Mouse (Mus musculus) heart, embryonic 14.5 days (tissue): Measurements from ENCODE around the gene Tnfaip8l1. TPM values are rescaled to one million over a fixed set of nuclear protein-coding genes. Genes with fewer than 3 reads are reported as not detected.

Experiments
- ATAC-seq: fragments of 200-750 bp; cut with Nextera tagmentation; 2 replicates; pipeline ENCODE4 v1.8.0; 2017; ENCODE audit warnings: low read depth, moderate TSS enrichment; ENCODE audit not compliant: insufficient number of reproducible peaks, insufficient read depth, low FRiP score
- H3K27ac ChIP-seq, 2 experiments: fragments of 200-500 bp in 1 of 2; fragments of 300-500 bp in 1 of 2; sonication (generic) in 1 of 2; replicated peaks in 1 of 2; 2 replicates each; pipeline ENCODE4 v1.5.1; 2012 to 2014; ENCODE audit warnings: low read depth in 2 of 2, low read length in 2 of 2, control low read depth in 1 of 2, mild to moderate bottlenecking in 1 of 2, mixed read lengths in 1 of 2; ENCODE audit not compliant: control insufficient read depth in 1 of 2, insufficient read depth in 1 of 2
- H3K27me3 ChIP-seq: fragments of 300-500 bp; sonication (generic); 2 replicates; pipeline ENCODE4 v1.6.1; 2014; ENCODE audit warnings: mild to moderate bottlenecking, low read length, control low read depth; ENCODE audit not compliant: control insufficient read depth, insufficient read depth
- H3K36me3 ChIP-seq: fragments of 300-500 bp; sonication (generic); 2 replicates; pipeline ENCODE4 v1.6.1; 2014; ENCODE audit warnings: mild to moderate bottlenecking, control low read depth, low read length, mixed read lengths; ENCODE audit not compliant: control insufficient read depth, insufficient read depth
- H3K4me1 ChIP-seq, 2 experiments: fragments of 200-500 bp in 1 of 2; fragments of 300-500 bp in 1 of 2; sonication (generic) in 1 of 2; 2 replicates each; pipeline ENCODE4 v1.6.1; 2012 to 2014; ENCODE audit warnings: low read length in 2 of 2, control low read depth in 1 of 2, mixed read lengths in 1 of 2; ENCODE audit not compliant: control insufficient read depth in 2 of 2, insufficient read depth in 2 of 2
- H3K4me2 ChIP-seq: fragments of 300-500 bp; sonication (generic); 2 replicates; pipeline ENCODE4 v1.6.1; 2014; ENCODE audit warnings: mild to moderate bottlenecking, low read length
- H3K4me3 ChIP-seq, 2 experiments: fragments of 200-500 bp in 1 of 2; fragments of 300-500 bp in 1 of 2; sonication (generic) in 1 of 2; 2 replicates each; pipeline ENCODE4 v1.5.1; 2012 to 2014; ENCODE audit warnings: low read length in 2 of 2, mild to moderate bottlenecking in 2 of 2, control low read depth in 1 of 2, low read depth in 1 of 2, moderate library complexity in 1 of 2; ENCODE audit not compliant: control insufficient read depth in 1 of 2, insufficient read depth in 1 of 2
- H3K9ac ChIP-seq: fragments of 300-500 bp; sonication (generic); 2 replicates; pipeline ENCODE4 v1.6.1; 2014; ENCODE audit warnings: mild to moderate bottlenecking, low read length
- H3K9me3 ChIP-seq: fragments of 300-500 bp; sonication (generic); 2 replicates; pipeline ENCODE4 v1.6.1; 2016; ENCODE audit warnings: low read length, control low read depth; ENCODE audit not compliant: control insufficient read depth
- WGBS: fragments of 180-500 bp; shearing (Covaris S2); extraction: QIAGEN DNeasy Blood & Tissue Kit; methylation state at CpG from one replicate; pipeline ENCODE4 v1.1.7; 2014; 5-methylcytosine and 5-hydroxymethylcytosine counted together
- polyA plus RNA-seq: library from polyadenylated mRNA; unstranded; fragments of >200 nt; fragmentation: Nextera tagmentation; extraction: Ambion mirVana; gene quantifications from 2 replicates; pipeline ENCODE4 v1.2.1, GENCODE M21; 2014

The Tnfaip8l1 gene
- polyA plus RNA-seq, 1 experiment from 2014 or later, result 8.9 TPM

DNA sequence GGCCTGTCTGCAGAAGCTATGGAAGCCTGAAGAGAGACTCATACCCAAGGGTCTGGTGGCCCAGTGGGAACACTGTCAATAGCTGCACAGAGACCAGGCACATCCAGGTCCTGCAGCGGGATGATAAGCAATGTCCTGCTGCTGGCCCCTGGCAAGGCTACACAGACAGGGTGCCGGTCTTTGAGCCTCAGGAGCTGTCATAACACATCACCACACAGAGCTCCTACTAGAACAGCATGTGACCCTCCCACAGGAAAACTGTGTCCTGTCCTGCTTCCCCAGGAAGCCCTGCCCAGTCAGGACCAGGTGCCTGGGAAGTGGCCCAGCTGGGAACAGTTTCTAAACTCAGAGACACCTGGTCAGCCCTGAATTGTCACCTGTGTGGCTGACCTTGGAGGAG is 48.8 kb downstream of the Tnfaip8l1 start:
- peaks cover 67% of the 10 kb centered on the region for H3K36me3 ChIP-seq
- 68% methylated on average over 2 of the region's 2 CpGs for WGBS

GRCm38 (mm10) chr17:56212676-56213075 is 50.4 kb downstream of the Tnfaip8l1 start:
- H3K4me1 ChIP-seq, result peaks cover 4 to 12% of the 10 kb centered on the region in 2 experiments; a peak in 3 of 4 replicates
- no peak overlapping the region for H3K4me2 ChIP-seq
- 63% methylated on average over 6 of the region's 6 CpGs for whole genome bisulfite sequencing
- H3K9me3 ChIP-seq, result no peaks in the 10 kb centered on the region
- peaks cover 51% of the 10 kb centered on the region for H3K36me3 ChIP-seq
- H3K27ac ChIP-seq, result no peak overlapping the region
- ATAC-seq, result no peak
- H3K4me3 ChIP-seq, result no peak overlapping the region
- no peaks in the 10 kb centered on the region for H3K27me3 ChIP-seq
- H3K9ac ChIP-seq, result no peak overlapping the region

More for the DNA sequence above, 48.8 kb downstream of the Tnfaip8l1 start:
- Histone ChIP-seq H3K4me2 (no peak overlapping the region), H3K9ac (no peak overlapping the region), H3K4me1 (no peaks in the 10 kb centered on the region), H3K27ac (no peak overlapping the region), H3K9me3 (no peaks in the 10 kb centered on the region), H3K4me3 (no peak overlapping the region), H3K27me3 (no peaks in the 10 kb centered on the region)
- ATAC-seq, result no peak

GRCm38 (mm10) chr17:56214229-56214628 is 52.0 kb downstream of the Tnfaip8l1 start:
- no peaks in the 10 kb centered on the region for H3K9me3 ChIP-seq
- H3K4me3 ChIP-seq, result no peak overlapping the region
- no peak overlapping the region for H3K9ac ChIP-seq
- H3K27ac ChIP-seq, result no peak overlapping the region
- peaks cover 8 to 16% of the 10 kb centered on the region in 2 experiments; a peak in 3 of 4 replicates for H3K4me1 ChIP-seq
- H3K27me3 ChIP-seq, result no peaks in the 10 kb centered on the region
- H3K4me2 ChIP-seq, result no peak overlapping the region
- peaks cover 36% of the 10 kb centered on the region for H3K36me3 ChIP-seq
- 87% methylated on average over 1 of the region's 1 CpGs for WGBS
- no peak for ATAC-seq

DNA sequence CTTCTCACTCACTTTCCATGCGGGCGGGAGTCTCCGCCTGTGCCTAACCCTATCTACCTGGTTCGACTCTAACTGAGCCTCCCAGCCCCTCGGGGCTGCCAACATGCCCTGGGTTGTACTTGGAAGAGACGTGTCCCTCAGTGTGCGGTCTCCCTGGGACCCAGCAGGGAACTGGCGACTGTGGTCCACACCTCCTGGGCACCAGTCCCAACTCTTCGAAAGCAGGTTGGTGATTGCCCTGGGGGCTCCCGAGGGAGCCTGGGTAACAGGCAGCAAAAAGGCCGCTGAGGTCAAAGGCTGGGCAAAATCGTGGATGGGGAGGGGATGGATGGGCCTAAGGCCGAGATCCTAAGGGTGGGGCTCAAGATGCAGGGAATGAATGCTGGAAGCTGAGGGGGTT is 55.4 kb downstream of the Tnfaip8l1 start:
- no peaks in the 10 kb centered on the region for H3K27me3 ChIP-seq
- peak overlapping the region; percentile 91 for H3K9ac ChIP-seq
- no peak for ATAC-seq
- H3K4me2 ChIP-seq, result peak overlapping the region; percentile 87
- peaks cover 8 to 16% of the 10 kb centered on the region in 2 experiments; a peak in 3 of 4 replicates for H3K4me1 ChIP-seq
- H3K36me3 ChIP-seq, result peaks cover 6% of the 10 kb centered on the region; the same call in 1 of the 2 replicates
- peak overlapping the region in 1 of 2 experiments; percentile 82; a peak in 1 of 4 replicates for H3K27ac ChIP-seq
- WGBS, result 68% methylated on average over 13 of the region's 13 CpGs
- peak overlapping the region; percentile 91 to 97 for H3K4me3 ChIP-seq
- H3K9me3 ChIP-seq, result no peaks in the 10 kb centered on the region

DNA sequence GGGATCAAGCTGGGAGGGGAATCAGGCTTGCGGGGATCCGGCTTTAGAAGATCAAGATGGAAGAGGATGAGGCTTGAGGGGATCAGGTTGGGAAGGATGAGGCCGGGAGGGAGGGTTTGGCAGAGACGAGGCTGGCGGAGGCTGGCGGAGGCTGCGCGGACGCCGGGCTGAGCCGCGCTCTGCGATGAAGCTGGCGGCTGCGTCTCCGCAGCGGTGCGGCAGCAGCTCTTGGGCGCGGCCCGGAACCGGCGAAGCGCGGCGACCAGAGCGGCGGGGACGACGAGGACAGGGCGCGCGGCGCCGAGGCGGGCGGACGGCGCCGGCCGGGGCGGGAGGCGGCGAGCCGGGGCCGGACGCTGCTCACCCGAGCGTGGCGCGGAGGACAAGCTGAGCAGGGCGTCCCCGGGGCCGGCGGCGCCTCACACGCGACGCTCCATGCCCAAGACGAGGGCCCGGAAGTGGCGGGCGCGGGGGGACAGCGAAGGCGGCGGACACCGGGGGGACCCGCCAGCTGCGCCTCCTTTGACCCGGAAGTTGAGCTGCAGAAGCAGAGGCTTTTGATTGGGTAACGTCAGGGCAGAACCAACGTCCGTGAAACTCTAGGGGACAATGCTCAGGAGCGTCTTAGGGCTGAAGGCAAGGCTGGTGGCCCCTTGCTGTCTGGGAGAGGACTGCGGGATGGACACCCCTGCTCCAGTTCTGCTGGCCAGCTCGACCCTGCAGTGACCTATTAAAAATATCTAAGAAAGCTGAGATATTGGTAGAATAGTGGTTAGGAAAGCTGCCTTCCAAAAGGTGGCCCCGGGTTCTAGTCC is 56.3 kb downstream of the Tnfaip8l1 start, which contains the start of gene Dpp9:
Gene Dpp9, minus strand, starts transcription at position 529 of the 815 bp plus-strand sequence.
- ATAC-seq, result peak; percentile 97
- Histone ChIP-seq H3K27me3 (no peaks in the 10 kb centered on the region), H3K27ac (peak within 1 kb of the TSS; percentile 73 to 82), H3K4me2 (peak within 1 kb of the TSS; percentile 87), H3K4me3 (peak within 1 kb of the TSS; percentile 91 to 97), H3K9me3 (no peaks in the 10 kb centered on the region), H3K9ac (peak within 1 kb of the TSS; percentile 91), H3K4me1 (peaks cover 8 to 16% of the 10 kb centered on the region in 2 experiments; a peak in 3 of 4 replicates), H3K36me3 (peaks cover 6% of the 10 kb centered on the region; the same call in 1 of the 2 replicates)
- WGBS, result under 1% methylated on average over 76 of the region's 78 CpGs

GRCm38 (mm10) chr17:56219251-56219650 is 57.0 kb downstream of the Tnfaip8l1 start:
- Histone ChIP-seq H3K4me3 (peak overlapping the region; percentile 91 to 97), H3K27ac (peak overlapping the region; percentile 71 to 73), H3K9ac (peak overlapping the region; percentile 91), H3K36me3 (peaks cover 6% of the 10 kb centered on the region; the same call in 1 of the 2 replicates), H3K9me3 (no peaks in the 10 kb centered on the region), H3K27me3 (no peaks in the 10 kb centered on the region), H3K4me2 (peak overlapping the region; percentile 87), H3K4me1 (peaks cover 8 to 16% of the 10 kb centered on the region in 2 experiments; a peak in 3 of 4 replicates)
- WGBS, result 37% methylated on average over 12 of the region's 12 CpGs
- no peak for ATAC-seq

DNA sequence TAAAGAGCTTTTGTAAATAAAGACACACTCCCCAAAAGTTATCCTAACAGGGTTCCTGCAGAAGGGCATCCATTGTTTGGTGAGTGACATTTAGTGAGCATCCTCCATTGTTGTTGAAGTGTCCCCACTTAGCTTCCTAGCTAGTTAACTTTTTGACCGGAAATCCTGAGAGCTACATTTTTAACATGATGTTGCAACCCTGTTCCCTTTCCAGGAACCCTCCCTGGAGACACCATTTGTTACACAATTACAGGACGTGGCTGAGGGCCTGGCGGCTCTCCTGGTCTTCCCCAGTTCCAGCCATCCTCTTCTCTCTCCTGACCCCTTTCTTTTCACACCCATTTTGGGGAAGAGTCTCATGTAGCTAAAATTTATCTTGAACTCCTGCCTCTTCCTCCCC is 57.5 kb downstream of the Tnfaip8l1 start:
- Histone ChIP-seq H3K9ac (no peak overlapping the region), H3K4me3 (no peak overlapping the region), H3K27ac (no peak overlapping the region), H3K9me3 (no peaks in the 10 kb centered on the region), H3K4me1 (peaks cover 8 to 16% of the 10 kb centered on the region in 2 experiments; a peak in 3 of 4 replicates), H3K36me3 (peaks cover 6% of the 10 kb centered on the region; the same call in 1 of the 2 replicates), H3K27me3 (no peaks in the 10 kb centered on the region), H3K4me2 (no peak overlapping the region; the same call in 1 of the 2 replicates)
- ATAC-seq, result no peak
- 41% methylated on average over 3 of the region's 3 CpGs for WGBS
